Mouse (Mus musculus) myocyte (in vitro differentiated cells): ENCODE data around the gene Fbn1.

Experiments used
- E2F4 ChIP-seq: IDR thresholded peaks from one replicate; pipeline ENCODE4 v1.6.1; 2011; ENCODE audit warnings: mild to moderate bottlenecking, control low read depth, moderate library complexity; ENCODE audit not compliant: insufficient read depth
- MAX ChIP-seq: IDR thresholded peaks from one replicate; pipeline ENCODE4 v1.6.1; 2011; ENCODE audit warnings: low read depth, mild to moderate bottlenecking, control low read depth
- MYOD1 ChIP-seq, 3 experiments: IDR thresholded peaks; one replicate each; pipeline ENCODE4 v1.6.1; 2011; ENCODE audit warnings: control low read depth in 2 of 3, low read depth in 2 of 3, mild to moderate bottlenecking in 2 of 3, moderate library complexity in 1 of 3; ENCODE audit not compliant: insufficient read length in 2 of 3, control insufficient read depth in 1 of 3
- MYOG ChIP-seq, 3 experiments: IDR thresholded peaks; one replicate each; pipeline ENCODE4 v1.6.1; 2011; ENCODE audit warnings: control low read depth in 2 of 3, low read depth in 2 of 3, mild to moderate bottlenecking in 2 of 3; ENCODE audit not compliant: insufficient read length in 2 of 3, control insufficient read depth in 1 of 3, insufficient read depth in 1 of 3
- POLR2A ChIP-seq: IDR thresholded peaks from one replicate; pipeline ENCODE4 v1.6.1; 2011; ENCODE audit warnings: low read depth, mild to moderate bottlenecking, control low read depth, moderate library complexity; ENCODE audit not compliant: insufficient read length
- POLR2AphosphoS2 ChIP-seq: IDR thresholded peaks from one replicate; pipeline ENCODE4 v1.6.1; 2011; ENCODE audit warnings: low read depth, control low read depth; ENCODE audit not compliant: insufficient read length
- TCF12 ChIP-seq: IDR thresholded peaks from one replicate; pipeline ENCODE4 v1.6.1; 2011; ENCODE audit warnings: mild to moderate bottlenecking, control low read depth; ENCODE audit not compliant: poor library complexity, insufficient read depth, severe bottlenecking

DNA sequence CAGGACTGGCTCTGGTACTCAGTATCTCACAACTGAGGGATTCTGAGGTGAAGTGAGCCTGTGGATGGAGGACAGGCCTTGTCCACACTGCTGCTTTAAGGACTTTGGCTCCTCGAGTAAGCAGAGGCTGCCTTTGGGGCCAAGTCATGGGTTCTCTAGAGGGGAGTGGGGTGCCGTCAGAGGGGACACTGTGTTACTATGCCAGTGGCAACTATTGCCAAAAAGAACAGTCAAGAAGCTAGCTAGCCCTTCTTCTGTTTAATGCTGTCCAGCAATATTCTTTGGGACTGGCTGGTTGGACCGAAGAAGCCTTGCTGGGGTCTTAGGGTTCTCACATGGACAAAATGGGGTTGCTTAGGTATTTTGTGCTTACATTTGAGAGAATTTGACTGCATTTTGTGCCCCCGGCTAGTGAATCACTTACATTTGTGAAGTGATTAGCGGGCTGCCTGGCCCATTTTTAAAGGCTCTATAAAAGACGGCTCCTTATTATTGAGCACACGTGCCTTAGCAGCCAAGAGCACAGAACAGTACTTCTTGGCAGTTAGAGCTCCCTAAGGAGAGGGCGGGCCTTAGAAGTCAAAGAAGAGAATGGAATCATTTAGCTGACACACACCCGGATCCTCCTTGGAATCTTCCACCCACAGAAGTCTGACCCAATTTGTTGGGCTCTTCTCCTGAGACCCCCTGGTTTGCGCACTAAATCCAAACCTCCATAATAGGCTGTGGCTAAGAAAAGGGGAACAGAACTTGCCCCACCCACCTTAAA lies 217.4 kb downstream of the Fbn1 start:
- TF ChIP-seq POLR2AphosphoS2 (no peak), POLR2A (no peak), TCF12 (no peak), MYOG (IDR thresholded peaks at IDR 0.05; ENCODE audit: control insufficient read depth in 1 of 3, insufficient read depth in 1 of 3, insufficient read length in 2 of 3, low read depth in 2 of 3) (no peak), E2F4 (no peak), MYOD1 (IDR thresholded peaks at IDR 0.05; ENCODE audit: control insufficient read depth in 1 of 3, insufficient read length in 2 of 3, low read depth in 2 of 3) (no peak), MAX (no peak)
